Mouse (Mus musculus): ENCODE measurements around the gene Olfr736.

Gene Olfr736

GRCm38 (mm10) chr14:50380863-50381262 lies at the start of gene Olfr736:
Gene Olfr736, plus strand, starts transcription at chr14:50381163.
- no peak for DNase-seq

DNA sequence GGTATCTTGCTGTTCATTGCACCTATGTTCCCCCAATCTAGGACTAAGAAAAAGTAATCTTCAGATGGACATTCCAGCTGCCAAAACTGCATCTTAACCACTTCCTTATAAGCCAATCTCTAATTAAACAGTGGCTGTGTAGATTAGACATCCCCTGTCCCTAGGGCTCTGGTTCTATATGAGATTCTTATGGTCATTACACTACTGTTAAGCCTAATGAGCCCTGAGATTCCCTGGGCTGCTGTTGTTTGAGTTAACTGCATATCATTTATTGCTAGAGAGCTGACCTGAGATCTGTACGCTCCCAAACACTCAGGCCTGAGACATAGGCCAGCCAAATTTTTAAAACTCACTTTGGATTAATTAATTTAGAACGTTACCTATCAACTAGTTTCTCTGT lies 32.2 kb upstream of the Olfr736 start, which contains the start of gene Olfr735:
Olfr735 (minus strand) TSS at position 77 of the 400 bp plus-strand sequence.
- no peak for DNase-seq

- peak; percentile 21 to 36 for DNase-seq
Measured at GRCm38 (mm10) chr14:50352438-50352837, 28.5 kb upstream of the Olfr736 start.

DNA sequence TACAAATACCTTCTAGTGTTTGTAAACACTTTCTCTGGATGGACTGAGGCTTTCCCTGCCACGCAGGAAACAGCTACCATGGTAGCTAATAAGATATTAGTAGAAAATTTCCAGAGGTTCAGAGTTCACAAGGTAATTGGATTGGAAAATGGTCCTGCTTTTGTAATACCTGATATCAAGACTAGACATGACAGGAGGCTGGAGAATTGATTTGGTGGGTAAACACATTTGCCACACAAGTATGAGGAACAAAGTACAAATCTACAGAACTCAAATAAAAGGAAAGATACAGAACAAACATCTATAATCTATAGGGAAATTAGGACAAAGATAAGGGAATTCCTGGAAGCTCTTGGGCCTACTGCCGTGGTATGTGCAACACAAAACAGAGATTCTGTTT lies 24.2 kb upstream of the Olfr736 start:
- no peak for DNase-seq

DNA sequence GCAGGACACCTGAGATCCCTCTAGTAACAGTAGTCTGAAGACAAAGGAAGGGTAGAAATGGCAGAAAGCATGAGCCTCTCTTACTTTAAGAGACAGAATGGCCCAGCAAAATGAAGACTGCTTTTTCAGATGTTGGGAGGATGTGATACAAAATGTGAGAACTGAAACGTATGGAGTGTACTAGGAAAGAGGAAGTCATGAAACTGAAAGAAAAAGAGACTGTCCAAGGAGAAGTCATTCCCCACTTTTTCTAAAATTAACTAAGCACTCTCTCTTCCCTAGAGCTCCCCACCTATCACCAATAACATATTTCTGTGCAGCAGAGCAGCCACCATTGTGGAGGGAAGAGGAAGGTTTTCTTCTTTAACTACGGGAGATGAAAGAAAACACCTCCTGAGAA lies 23.4 kb upstream of the Olfr736 start, which contains the start of gene Tlr11:
Tlr11 (plus strand) TSS at position 322 of the 400 bp plus-strand sequence.
- no peak for DNase-seq

DNA sequence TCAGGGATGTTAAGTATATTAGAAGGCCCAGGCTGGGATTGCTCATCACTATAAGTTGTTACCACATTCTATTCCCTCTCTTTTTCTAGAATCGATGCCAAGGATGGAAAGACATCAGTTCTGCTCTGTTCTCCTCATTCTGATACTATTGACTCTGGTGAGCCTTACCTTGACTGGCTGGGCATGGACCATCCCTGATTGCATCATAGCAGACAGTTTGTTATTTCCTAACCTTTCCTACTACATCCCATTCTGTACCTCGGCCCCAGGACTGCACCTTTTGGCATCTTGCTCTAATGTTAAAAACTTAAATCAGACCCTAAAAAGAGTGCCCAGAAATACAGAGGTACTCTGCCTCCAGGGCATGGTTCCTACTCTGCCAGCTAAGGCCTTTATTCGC lies 20.5 kb upstream of the Olfr736 start:
- no peak for DNase-seq

DNA sequence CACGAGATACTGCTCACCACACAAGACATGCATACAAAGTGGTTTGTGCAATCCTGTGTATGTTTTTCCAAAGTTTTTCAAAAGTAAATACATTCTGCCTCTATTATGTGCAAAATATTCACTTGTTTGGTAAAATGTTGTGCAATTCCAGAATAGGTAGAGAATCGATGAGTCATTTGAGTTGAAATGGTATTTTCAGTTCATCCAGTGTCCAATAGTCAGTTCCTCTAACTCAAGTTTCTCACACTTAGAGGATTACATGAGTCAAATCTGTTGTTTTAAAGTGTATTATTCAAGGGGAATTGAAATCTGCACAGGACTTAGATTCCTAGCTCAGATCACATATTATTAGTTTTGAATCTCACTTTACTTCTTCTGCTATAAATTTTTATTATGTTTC lies 17.4 kb upstream of the Olfr736 start:
- no peak for DNase-seq

DNA sequence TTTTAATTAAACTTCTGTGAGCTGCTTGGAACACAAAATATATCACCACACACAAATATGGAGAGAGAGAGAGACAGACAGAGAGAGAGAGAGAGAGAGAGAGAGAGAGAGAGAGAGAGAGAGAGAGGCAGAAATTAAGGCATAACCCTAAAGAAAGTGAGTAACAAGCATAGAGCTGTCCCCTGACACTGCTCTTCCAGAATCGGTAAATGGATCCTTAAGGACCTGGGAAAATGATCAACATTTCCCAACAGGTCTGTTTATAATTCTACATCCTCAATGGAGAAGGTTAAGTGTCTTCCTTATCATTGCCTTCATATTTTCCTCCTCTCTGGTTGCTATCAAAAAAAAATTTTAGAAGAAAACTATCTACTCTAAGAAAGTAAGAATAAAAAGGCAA lies 26.3 kb downstream of the Olfr736 start, which contains the start of gene Olfr738:
Olfr738 (plus strand) TSS at position 301 of the 400 bp plus-strand sequence.
- no peak for DNase-seq

- DNase-seq, result no peak
Measured at GRCm38 (mm10) chr14:50418326-50418725, 37.4 kb downstream of the Olfr736 start, which contains the start of gene Olfr739. Gene Olfr739, plus strand, starts transcription at chr14:50418626.

Measured in kidney, postnatal 4 days (tissue).